Mouse (Mus musculus) myocyte (in vitro differentiated cells): ENCODE data around the gene Aup1. TPM values are rescaled to one million over a fixed set of nuclear protein-coding genes. Genes with fewer than 3 reads are reported as not detected.

Experiments
- H3K27me3 ChIP-seq: one replicate; pipeline ENCODE4 v1.6.1; 2011; ENCODE audit not compliant: control insufficient read depth, insufficient read depth, insufficient read length
- H3K36me3 ChIP-seq: one replicate; pipeline ENCODE4 v1.6.1; 2011; ENCODE audit not compliant: control insufficient read depth, insufficient read depth
- H3K4me2 ChIP-seq: one replicate; pipeline ENCODE4 v1.6.1; 2011; ENCODE audit warnings: low read depth, control low read depth
- H3K4me3 ChIP-seq: one replicate; pipeline ENCODE4 v1.5.1; 2011; ENCODE audit warnings: mild to moderate bottlenecking, control low read depth, moderate library complexity
- H3K79me2 ChIP-seq: one replicate; pipeline ENCODE4 v1.6.1; 2011; ENCODE audit not compliant: control insufficient read depth, insufficient read depth
- H3ac ChIP-seq: one replicate; pipeline ENCODE4 v1.6.1; 2011; ENCODE audit not compliant: control insufficient read depth, insufficient read length
- CEBPB ChIP-seq: IDR thresholded peaks from 2 replicates; pipeline ENCODE4 v1.6.1; 2011; ENCODE audit warnings: mild to moderate bottlenecking, moderate library complexity; ENCODE audit not compliant: poor library complexity, insufficient read depth, severe bottlenecking
- E2F4 ChIP-seq: IDR thresholded peaks from one replicate; pipeline ENCODE4 v1.6.1; 2011; ENCODE audit warnings: mild to moderate bottlenecking, control low read depth, moderate library complexity; ENCODE audit not compliant: insufficient read depth
- MAX ChIP-seq: IDR thresholded peaks from one replicate; pipeline ENCODE4 v1.6.1; 2011; ENCODE audit warnings: low read depth, mild to moderate bottlenecking, control low read depth
- MYOD1 ChIP-seq, 3 experiments: IDR thresholded peaks; one replicate each; pipeline ENCODE4 v1.6.1; 2011; ENCODE audit warnings: control low read depth in 2 of 3, low read depth in 2 of 3, mild to moderate bottlenecking in 2 of 3, moderate library complexity in 1 of 3; ENCODE audit not compliant: insufficient read length in 2 of 3, control insufficient read depth in 1 of 3
- MYOG ChIP-seq, 3 experiments: IDR thresholded peaks; one replicate each; pipeline ENCODE4 v1.6.1; 2011; ENCODE audit warnings: control low read depth in 2 of 3, low read depth in 2 of 3, mild to moderate bottlenecking in 2 of 3; ENCODE audit not compliant: insufficient read length in 2 of 3, control insufficient read depth in 1 of 3, insufficient read depth in 1 of 3
- POLR2A ChIP-seq: IDR thresholded peaks from one replicate; pipeline ENCODE4 v1.6.1; 2011; ENCODE audit warnings: low read depth, mild to moderate bottlenecking, control low read depth, moderate library complexity; ENCODE audit not compliant: insufficient read length
- POLR2AphosphoS2 ChIP-seq: IDR thresholded peaks from one replicate; pipeline ENCODE4 v1.6.1; 2011; ENCODE audit warnings: low read depth, control low read depth; ENCODE audit not compliant: insufficient read length
- REST ChIP-seq: IDR thresholded peaks from one replicate; pipeline ENCODE4 v1.6.1; 2011; ENCODE audit warnings: mild to moderate bottlenecking, control low read depth, moderate library complexity; ENCODE audit not compliant: insufficient read depth, insufficient read length
- SRF ChIP-seq: IDR thresholded peaks from one replicate; pipeline ENCODE4 v1.6.1; 2011; ENCODE audit warnings: low read depth; ENCODE audit not compliant: control insufficient read depth, insufficient read length
- TCF12 ChIP-seq: IDR thresholded peaks from one replicate; pipeline ENCODE4 v1.6.1; 2011; ENCODE audit warnings: mild to moderate bottlenecking, control low read depth; ENCODE audit not compliant: poor library complexity, insufficient read depth, severe bottlenecking
- TCF3 ChIP-seq: IDR thresholded peaks from one replicate; pipeline ENCODE4 v1.6.1; 2011; ENCODE audit warnings: low read depth, control low read depth; ENCODE audit not compliant: insufficient read length
- USF1 ChIP-seq: IDR thresholded peaks from one replicate; pipeline ENCODE4 v1.6.1; 2011; ENCODE audit warnings: low read depth, mild to moderate bottlenecking, control low read depth, moderate library complexity
- polyA plus RNA-seq: library from polyadenylated mRNA; unstranded; fragments of >200 nt; fragmentation: generic; extraction: Trizol; gene quantifications from one replicate; pipeline ENCODE4 v1.2.1, GENCODE M21; 2012; ENCODE audit warnings: missing spikeins

Gene Aup1
- polyA plus RNA-seq, 1 experiment, result 199 TPM

DNA sequence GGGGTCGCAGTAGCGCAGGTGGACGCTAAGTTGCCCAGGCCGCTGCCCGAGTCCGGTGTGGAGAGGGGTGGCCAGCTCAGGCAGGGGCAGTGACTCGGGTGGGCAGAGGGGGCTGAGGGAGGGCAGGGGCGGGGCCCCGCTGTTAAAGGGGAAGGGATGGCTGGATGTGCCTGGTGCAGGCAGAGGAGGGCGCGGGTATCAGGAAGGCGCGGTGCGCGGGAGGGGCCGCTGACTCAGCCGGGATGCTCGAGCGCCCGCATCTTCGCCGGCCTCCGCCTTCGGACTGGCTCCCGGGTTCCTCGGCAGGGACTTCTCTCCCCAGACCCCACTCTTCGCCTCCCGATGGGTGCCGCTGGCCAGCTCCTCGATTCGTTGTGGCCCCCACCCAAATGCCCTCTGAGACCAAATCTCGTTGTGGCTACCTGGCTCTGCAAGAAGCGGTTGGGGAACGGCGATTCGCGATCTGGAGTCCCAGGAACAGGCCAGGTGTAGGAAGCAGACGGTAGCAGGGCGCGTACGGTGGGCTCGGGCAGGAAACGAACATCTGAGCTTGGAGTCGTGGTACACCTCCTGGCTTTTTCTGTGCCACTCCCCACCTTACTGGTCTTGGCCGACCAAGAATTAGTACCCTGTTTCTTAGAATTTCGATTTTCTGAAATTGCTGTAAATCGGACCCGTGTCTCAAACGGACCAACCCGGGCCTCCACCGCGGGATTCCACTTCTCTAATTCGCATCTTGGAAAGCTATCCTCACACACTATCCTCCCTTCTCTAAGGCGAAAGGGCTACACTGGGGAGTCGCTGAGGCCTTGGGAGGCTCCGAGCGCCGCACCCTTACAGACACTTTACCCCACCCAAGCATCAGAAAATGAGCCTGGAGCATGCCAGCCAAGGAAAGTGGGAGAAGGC, 16.2 kb downstream of the Aup1 start:
- no peak for TF ChIP-seq MYOD1 (IDR thresholded peaks at IDR 0.05; ENCODE audit: control insufficient read depth in 1 of 3, insufficient read length in 2 of 3, low read depth in 2 of 3)
- TF ChIP-seq CEBPB, result no peak
- TF ChIP-seq SRF, result no peak
- TF ChIP-seq E2F4, result no peak
- no peak for TF ChIP-seq REST
- no peak overlapping the region for H3K4me3 ChIP-seq
- peaks cover 57% of the 10 kb centered on the region for H3K27me3 ChIP-seq
- no peaks in the 10 kb centered on the region for H3K79me2 ChIP-seq
- H3ac ChIP-seq, result no peak overlapping the region
- H3K4me2 ChIP-seq, result no peak overlapping the region
- H3K36me3 ChIP-seq, result no peaks in the 10 kb centered on the region

GRCm38 (mm10) chr6:83071220-83071619, 16.9 kb downstream of the Aup1 start:
- Histone ChIP-seq H3K4me2 (no peak overlapping the region), H3K36me3 (no peaks in the 10 kb centered on the region), H3K27me3 (peaks cover 61% of the 10 kb centered on the region), H3K79me2 (no peaks in the 10 kb centered on the region), H3ac (no peak overlapping the region), H3K4me3 (no peak overlapping the region)
- no peak for TF ChIP-seq MAX

- H3K79me2 ChIP-seq, result no peaks in the 10 kb centered on the region
- peaks cover 34% of the 10 kb centered on the region for H3K27me3 ChIP-seq
- H3K36me3 ChIP-seq, result no peaks in the 10 kb centered on the region
- TF ChIP-seq MYOD1 (IDR thresholded peaks at IDR 0.05; ENCODE audit: control insufficient read depth in 1 of 3, insufficient read length in 2 of 3, low read depth in 2 of 3) (no peak), MYOG (IDR thresholded peaks at IDR 0.05; ENCODE audit: control insufficient read depth in 1 of 3, insufficient read depth in 1 of 3, insufficient read length in 2 of 3, low read depth in 2 of 3) (no peak)
- H3K4me2 ChIP-seq, result no peak overlapping the region
- H3K4me3 ChIP-seq, result no peak overlapping the region
- no peak overlapping the region for H3ac ChIP-seq
Measured at GRCm38 (mm10) chr6:83074979-83075378, 20.7 kb downstream of the Aup1 start.

DNA sequence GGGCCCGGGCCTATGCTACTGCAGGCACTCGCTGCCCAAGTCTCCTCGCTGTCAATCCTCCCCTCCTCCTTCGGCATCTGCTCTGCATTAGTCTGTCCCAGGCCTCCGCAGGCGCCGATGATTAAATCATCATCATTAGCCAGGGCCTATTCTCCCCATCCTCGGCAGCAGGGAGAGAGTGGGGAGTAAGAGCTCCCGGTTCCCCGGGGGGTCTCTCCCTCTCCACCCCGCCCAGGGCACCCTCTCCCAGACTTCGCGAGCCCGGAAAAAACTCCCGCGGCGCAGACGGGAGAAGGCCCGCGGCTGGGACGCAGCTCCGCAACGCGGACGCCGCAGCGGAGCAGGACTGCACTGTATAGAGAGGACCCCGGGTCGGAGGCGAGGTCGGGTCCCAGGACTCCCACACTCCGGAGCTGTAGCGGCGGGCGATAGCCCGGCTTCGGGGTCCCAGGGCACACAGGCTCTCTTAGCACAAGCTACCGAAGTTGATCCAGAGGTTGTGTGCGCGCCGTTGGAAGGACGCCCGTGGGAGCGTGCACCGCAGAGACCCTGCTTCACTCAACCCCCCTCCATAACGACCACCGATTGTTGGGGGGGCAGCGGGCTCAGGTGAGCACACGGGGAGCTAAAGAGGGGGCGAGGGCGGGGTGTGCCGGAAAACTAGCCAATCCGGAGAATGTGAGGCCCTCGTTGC, 23.5 kb downstream of the Aup1 start, which contains the start of gene Pcgf1:
Pcgf1 (plus strand) TSS at position 240 of the 694 bp plus-strand sequence.
- H3ac ChIP-seq, result peak within 1 kb of the TSS; percentile 32
- peak within 1 kb of the TSS; percentile 80 for H3K4me2 ChIP-seq
- H3K36me3 ChIP-seq, result peaks cover 5% of the 10 kb centered on the region
- H3K27me3 ChIP-seq, result peaks cover 6% of the 10 kb centered on the region
- no peaks in the 10 kb centered on the region for H3K79me2 ChIP-seq
- TF ChIP-seq USF1, result no peak
- TF ChIP-seq MYOG (IDR thresholded peaks at IDR 0.05; ENCODE audit: control insufficient read depth in 1 of 3, insufficient read depth in 1 of 3, insufficient read length in 2 of 3, low read depth in 2 of 3), result no peak
- no peak for TF ChIP-seq TCF12
- TF ChIP-seq REST, result no peak
- TF ChIP-seq MAX, result no peak
- TF ChIP-seq MYOD1 (IDR thresholded peaks at IDR 0.05; ENCODE audit: control insufficient read depth in 1 of 3, insufficient read length in 2 of 3, low read depth in 2 of 3), result no peak
- TF ChIP-seq POLR2AphosphoS2, result no peak
- TF ChIP-seq TCF3, result no peak
- TF ChIP-seq POLR2A, result no peak
- no peak for TF ChIP-seq SRF
- no peak for TF ChIP-seq CEBPB
- H3K4me3 ChIP-seq, result peak within 1 kb of the TSS; percentile 93

- Histone ChIP-seq H3K79me2 (no peaks in the 10 kb centered on the region), H3ac (peak overlapping the region; percentile 32), H3K36me3 (peaks cover 5% of the 10 kb centered on the region), H3K4me2 (peak overlapping the region; percentile 80), H3K4me3 (peak overlapping the region; percentile 93), H3K27me3 (peaks cover 4% of the 10 kb centered on the region)
- peak; percentile 57 for TF ChIP-seq POLR2A
- TF ChIP-seq MYOD1 (IDR thresholded peaks at IDR 0.05; ENCODE audit: control insufficient read depth in 1 of 3, insufficient read length in 2 of 3, low read depth in 2 of 3), result no peak
- TF ChIP-seq POLR2AphosphoS2, result no peak
- TF ChIP-seq CEBPB, result no peak
Measured at GRCm38 (mm10) chr6:83078324-83078858, 24.1 kb downstream of the Aup1 start.
